Mouse (Mus musculus) gastrocnemius, adult 18-20 months (tissue): Measurements from ENCODE around the gene Mlf2. TPM values are rescaled to one million over a fixed set of nuclear protein-coding genes. Genes with fewer than 3 reads are reported as not detected.

Source experiments
- total RNA-seq, 2 experiments: library from RNA; stranded (reverse); gene quantifications; 2 replicates each; pipeline ENCODE4 v1.2.3; 2021

Mlf2 gene
- total RNA-seq, 2 experiments from 2014 or later = 196 to 205 TPM

Other genes starting within 250 kb of the Mlf2 start
- gene Emg1, start 219.2 kb upstream of the Mlf2 start, total RNA-seq = 10 to 100 TPM; 58.4 to 60.4 TPM
- 100 to 1,000 TPM; 134 to 155 TPM for gene Phb2, start 219.1 kb upstream of the Mlf2 start, total RNA-seq
- gene Ptpn6, start 192.7 kb upstream of the Mlf2 start, total RNA-seq = 1 to 10 TPM in 1 of 2 experiments, under 1 TPM in 1; 0.90 to 1.1 TPM
- 100 to 1,000 TPM; 162 TPM for gene Grcc10, start 190.0 kb upstream of the Mlf2 start, total RNA-seq
- gene Gm45234, start 175.4 kb upstream of the Mlf2 start, total RNA-seq = not detected
- 10 to 100 TPM; 44.0 to 56.4 TPM for gene Atn1, start 174.9 kb upstream of the Mlf2 start, total RNA-seq
- gene Eno2, start 161.7 kb upstream of the Mlf2 start, total RNA-seq = 1 to 10 TPM in 1 of 2 experiments, under 1 TPM in 1; 0.87 to 1.2 TPM
- gene Lrrc23, start 151.7 kb upstream of the Mlf2 start, total RNA-seq = under 1 TPM in 1 of 2 experiments, not detected in 1; 0.31 TPM
- gene Spsb2, start 122.7 kb upstream of the Mlf2 start, total RNA-seq = 1 to 10 TPM; 2.2 to 5.3 TPM
- 1,000 to 10,000 TPM; 2,056 to 2,236 TPM for gene Tpi1, start 117.1 kb upstream of the Mlf2 start, total RNA-seq
- gene Usp5, start 101.9 kb upstream of the Mlf2 start, total RNA-seq = 10 to 100 TPM; 39.9 to 50.1 TPM
- gene Cdca3, start 101.8 kb upstream of the Mlf2 start, total RNA-seq = under 1 TPM; 0.25 to 0.55 TPM
- gene Gnb3, start 91.1 kb upstream of the Mlf2 start, total RNA-seq = under 1 TPM; 0.57 to 0.71 TPM
- gene P3h3, start 73.6 kb upstream of the Mlf2 start, total RNA-seq = 1 to 10 TPM; 3.5 to 4.9 TPM
- under 1 TPM; 0.09 to 0.21 TPM for gene Gpr162, start 67.4 kb upstream of the Mlf2 start, total RNA-seq
- under 1 TPM; 0.38 to 0.41 TPM for gene Cd4, start 43.2 kb upstream of the Mlf2 start, total RNA-seq
- under 1 TPM in 1 of 2 experiments, not detected in 1; 0.12 TPM for gene Lag3, start 19.7 kb upstream of the Mlf2 start, total RNA-seq
- gene Ptms, start 11.3 kb upstream of the Mlf2 start, total RNA-seq = 100 to 1,000 TPM in 1 of 2 experiments, 10 to 100 TPM in 1; 64.3 to 105 TPM
- gene Cops7a, start 34.2 kb downstream of the Mlf2 start, total RNA-seq = 100 to 1,000 TPM; 109 to 121 TPM
- gene Pianp, start 65.3 kb downstream of the Mlf2 start, total RNA-seq = under 1 TPM; 0.75 to 0.93 TPM
- 10 to 100 TPM; 22.4 to 24.0 TPM for gene Zfp384, start 77.8 kb downstream of the Mlf2 start, total RNA-seq
- gene Ing4, start 108.4 kb downstream of the Mlf2 start, total RNA-seq = 10 to 100 TPM; 22.0 to 23.2 TPM
- gene Acrbp, start 118.3 kb downstream of the Mlf2 start, total RNA-seq = 1 to 10 TPM; 2.0 to 2.4 TPM
- gene Lpar5, start 136.5 kb downstream of the Mlf2 start, total RNA-seq = not detected
- gene Chd4, start 164.6 kb downstream of the Mlf2 start, total RNA-seq = 10 to 100 TPM; 64.1 to 70.6 TPM
- 10 to 100 TPM; 16.3 to 17.7 TPM for gene Nop2, start 200.5 kb downstream of the Mlf2 start, total RNA-seq
- gene Iffo1, start 213.9 kb downstream of the Mlf2 start, total RNA-seq = 1 to 10 TPM; 5.8 to 6.3 TPM
- gene Gapdh, start 235.1 kb downstream of the Mlf2 start, total RNA-seq = over 10,000 TPM in 1 of 2 experiments, 1,000 to 10,000 TPM in 1; 8,476 to 11,435 TPM